Mouse (Mus musculus) embryonic fibroblast, embryonic 13.5 days (primary cell): Measurements from ENCODE around the gene Vmn2r50. TPM values are rescaled to one million over a fixed set of nuclear protein-coding genes. Genes with fewer than 3 reads are reported as not detected.
"Not testable (repeated sequence)": the region's sequence is repeated elsewhere in the genome, so short reads cannot be mapped to it uniquely, and the experiment has no call there.

Experiments used
- H3K27ac ChIP-seq: 2 replicates; pipeline ENCODE4 v1.5.1; 2012; ENCODE audit warnings: low read length, control low read depth, inconsistent platforms; ENCODE audit not compliant: insufficient read depth
- H3K4me1 ChIP-seq: 2 replicates; pipeline ENCODE4 v1.6.1; 2011; ENCODE audit warnings: low read length; ENCODE audit not compliant: control insufficient read depth, insufficient read depth
- H3K4me3 ChIP-seq: 2 replicates; pipeline ENCODE4 v1.5.1; 2011; ENCODE audit warnings: mild to moderate bottlenecking, control low read depth, low read length; ENCODE audit not compliant: insufficient read depth
- polyA plus RNA-seq: library from polyadenylated mRNA; stranded (reverse); fragments of >200 nt; gene quantifications from 2 replicates; pipeline ENCODE4 v1.2.4, GENCODE M21; 2011; ENCODE audit warnings: low read depth; ENCODE audit not compliant: missing spikeins, insufficient read length

Gene Vmn2r50
- not detected in 2 replicates for polyA plus RNA-seq

DNA sequence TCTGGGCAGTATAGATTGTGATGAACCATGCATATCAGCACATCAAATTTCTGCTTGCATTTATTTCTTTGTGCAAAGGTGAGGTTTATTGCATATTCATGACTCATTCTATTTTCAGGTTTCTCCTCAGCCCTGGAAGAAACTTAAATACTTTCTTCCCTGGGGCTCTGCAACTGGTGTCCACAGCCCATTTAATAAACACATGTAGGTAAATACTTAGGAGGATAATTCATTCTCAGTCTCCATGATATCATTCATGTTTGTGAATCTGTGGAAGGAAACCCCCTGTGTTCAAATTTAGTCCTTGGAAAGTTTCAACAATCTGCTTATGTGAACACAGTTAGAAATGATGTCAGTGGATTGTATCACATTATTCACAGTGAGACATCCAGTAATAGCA, at the start of gene Vmn2r50:
TSS of gene Vmn2r50 (minus strand) at position 101 of the 400 bp plus-strand sequence.
- not testable (repeated sequence) for H3K27ac ChIP-seq, H3K4me1 ChIP-seq, H3K4me3 ChIP-seq

GRCm38 (mm10) chr7:9992157-9992556, 60.9 kb downstream of the Vmn2r50 start, which contains the start of gene Vmn2r49:
TSS of gene Vmn2r49 (minus strand) at chr7:9992257.
- H3K4me3 ChIP-seq, H3K4me1 ChIP-seq, H3K27ac ChIP-seq: not testable (repeated sequence)

Other genes with a start within 250 kb of the Vmn2r50 start
- gene Vmn2r47, start 212.0 kb downstream of the Vmn2r50 start, polyA plus RNA-seq, result not detected in 2 replicates
- not detected in 2 replicates for gene Vmn2r48, start 99.7 kb downstream of the Vmn2r50 start, polyA plus RNA-seq
- gene Vmn2r49, start 61.0 kb downstream of the Vmn2r50 start, polyA plus RNA-seq, result not detected in 2 replicates
- not detected in 2 replicates for gene Vmn2r51, start 52.4 kb upstream of the Vmn2r50 start, polyA plus RNA-seq
- gene Vmn2r52, start 123.3 kb upstream of the Vmn2r50 start, polyA plus RNA-seq, result not detected in 2 replicates
- not detected in 2 replicates for gene Vmn1r66, start 224.7 kb upstream of the Vmn2r50 start, polyA plus RNA-seq